Mouse (Mus musculus) midbrain, embryonic 16.5 days (tissue): ENCODE results near the gene Zbtb46. TPM values are rescaled to one million over a fixed set of nuclear protein-coding genes. Genes with fewer than 3 reads are reported as not detected.

ENCODE experiments used
- ATAC-seq: fragments of 200-750 bp; cut with Nextera tagmentation; 2 replicates; pipeline ENCODE4 v1.8.0; 2017; ENCODE audit warnings: moderate TSS enrichment
- H3K27ac ChIP-seq: fragments of 300-500 bp; sonication (generic); 2 replicates; pipeline ENCODE4 v1.5.1; 2014; ENCODE audit warnings: mild to moderate bottlenecking, low read length, mixed read lengths
- H3K27me3 ChIP-seq: fragments of 300-500 bp; sonication (generic); 2 replicates; pipeline ENCODE4 v1.6.1; 2014; ENCODE audit warnings: low read depth, low read length, mixed read lengths; ENCODE audit not compliant: control insufficient read depth, insufficient read depth
- H3K36me3 ChIP-seq: fragments of 300-500 bp; sonication (generic); 2 replicates; pipeline ENCODE4 v1.6.1; 2014; ENCODE audit warnings: mild to moderate bottlenecking, low read length, moderate library complexity, mixed read lengths; ENCODE audit not compliant: control insufficient read depth, insufficient read depth
- H3K4me1 ChIP-seq: fragments of 300-500 bp; sonication (generic); 2 replicates; pipeline ENCODE4 v1.6.1; 2014; ENCODE audit warnings: mild to moderate bottlenecking, low read length, mixed read lengths; ENCODE audit not compliant: control insufficient read depth, insufficient read depth
- H3K4me2 ChIP-seq: fragments of 300-500 bp; sonication (generic); 2 replicates; pipeline ENCODE4 v1.6.1; 2014; ENCODE audit warnings: mild to moderate bottlenecking, low read length, mixed read lengths
- H3K4me3 ChIP-seq: fragments of 300-500 bp; sonication (generic); 2 replicates; pipeline ENCODE4 v1.5.1; 2014; ENCODE audit warnings: low read depth, mild to moderate bottlenecking, low read length, moderate library complexity, mixed read lengths
- H3K9ac ChIP-seq: fragments of 300-500 bp; sonication (generic); 2 replicates; pipeline ENCODE4 v1.6.1; 2014; ENCODE audit warnings: low read depth, low read length, mixed read lengths
- H3K9me3 ChIP-seq: fragments of 300-500 bp; sonication (generic); replicated peaks from 2 replicates; pipeline ENCODE4 v1.6.1; 2014; ENCODE audit warnings: mild to moderate bottlenecking, low read length, mixed read lengths; ENCODE audit not compliant: control insufficient read depth, poor library complexity, severe bottlenecking
- WGBS: fragments of 180-500 bp; shearing (Covaris S2); extraction: QIAGEN DNeasy Blood & Tissue Kit; methylation state at CpG from one replicate; pipeline ENCODE4 v1.1.7; 2014; 5-methylcytosine and 5-hydroxymethylcytosine counted together
- polyA plus RNA-seq: library from polyadenylated mRNA; unstranded; fragments of >200 nt; fragmentation: Nextera tagmentation; extraction: Ambion mirVana; gene quantifications from 2 replicates; pipeline ENCODE4 v1.2.1, GENCODE M21; 2015

The Zbtb46 gene
- polyA plus RNA-seq, 1 experiment from 2014 or later, result 21.6 TPM

- WGBS, result 58% methylated on average over 5 of the region's 5 CpGs
- Histone ChIP-seq H3K27me3 (no peaks in the 10 kb centered on the region), H3K36me3 (no peaks in the 10 kb centered on the region), H3K9me3 (no peaks in the 10 kb centered on the region), H3K27ac (no peak overlapping the region), H3K4me2 (no peak overlapping the region), H3K9ac (no peak overlapping the region), H3K4me1 (no peaks in the 10 kb centered on the region), H3K4me3 (no peak overlapping the region)
- ATAC-seq, result no peak
Observed at GRCm38 (mm10) chr2:181471246-181471645, 12.0 kb upstream of the Zbtb46 start.

GRCm38 (mm10) chr2:181470285-181470684 is 11.1 kb upstream of the Zbtb46 start:
- 82% methylated on average over 2 of the region's 2 CpGs for WGBS
- Histone ChIP-seq H3K9ac (no peak overlapping the region), H3K27me3 (no peaks in the 10 kb centered on the region), H3K4me3 (no peak overlapping the region), H3K9me3 (no peaks in the 10 kb centered on the region), H3K36me3 (no peaks in the 10 kb centered on the region), H3K4me2 (no peak overlapping the region), H3K27ac (no peak overlapping the region), H3K4me1 (no peaks in the 10 kb centered on the region)
- no peak for ATAC-seq

- H3K27me3 ChIP-seq, result peaks cover under 1% of the 10 kb centered on the region
- no peak overlapping the region for H3K4me2 ChIP-seq
- H3K9me3 ChIP-seq, result no peaks in the 10 kb centered on the region
- ATAC-seq, result no peak
- no peak overlapping the region for H3K27ac ChIP-seq
- H3K4me3 ChIP-seq, result no peak overlapping the region
- no peak overlapping the region for H3K9ac ChIP-seq
- no peaks in the 10 kb centered on the region for H3K4me1 ChIP-seq
- H3K36me3 ChIP-seq, result no peaks in the 10 kb centered on the region
- WGBS, result 57% methylated on average over 3 of the region's 3 CpGs
Observed at GRCm38 (mm10) chr2:181465423-181465822, 6.2 kb upstream of the Zbtb46 start.

GRCm38 (mm10) chr2:181463008-181463738 is 3.9 kb upstream of the Zbtb46 start:
- H3K4me2 ChIP-seq, result peak overlapping the region; percentile 32; the same call in 1 of the 2 replicates
- 44% methylated on average over 7 of the region's 7 CpGs for WGBS
- ATAC-seq, result 0 out of 2 replicates have a peak, but pooled peaks have one; percentile 12
- H3K4me3 ChIP-seq, result no peak overlapping the region
- no peak overlapping the region for H3K27ac ChIP-seq
- H3K9me3 ChIP-seq, result no peaks in the 10 kb centered on the region
- no peaks in the 10 kb centered on the region for H3K36me3 ChIP-seq
- H3K27me3 ChIP-seq, result peaks cover 3% of the 10 kb centered on the region
- peaks cover 3% of the 10 kb centered on the region; the same call in 1 of the 2 replicates for H3K4me1 ChIP-seq
- no peak overlapping the region for H3K9ac ChIP-seq

GRCm38 (mm10) chr2:181462604-181463003 is 3.4 kb upstream of the Zbtb46 start:
- H3K9me3 ChIP-seq, result no peaks in the 10 kb centered on the region
- H3K27ac ChIP-seq, result no peak overlapping the region
- no peak for ATAC-seq
- H3K27me3 ChIP-seq, result peaks cover 3% of the 10 kb centered on the region
- H3K36me3 ChIP-seq, result no peaks in the 10 kb centered on the region
- H3K4me3 ChIP-seq, result no peak overlapping the region
- no peak overlapping the region for H3K9ac ChIP-seq
- 94% methylated on average over 1 of the region's 1 CpGs for WGBS
- H3K4me1 ChIP-seq, result peaks cover 8% of the 10 kb centered on the region
- H3K4me2 ChIP-seq, result no peak overlapping the region

GRCm38 (mm10) chr2:181461536-181462100 is 2.4 kb upstream of the Zbtb46 start:
- Histone ChIP-seq H3K27ac (no peak overlapping the region), H3K36me3 (no peaks in the 10 kb centered on the region), H3K27me3 (peaks cover 3% of the 10 kb centered on the region), H3K4me1 (peaks cover 15% of the 10 kb centered on the region), H3K9ac (no peak overlapping the region), H3K4me2 (no peak overlapping the region), H3K9me3 (no peaks in the 10 kb centered on the region), H3K4me3 (no peak overlapping the region)
- no peak for ATAC-seq
- 100% methylated on average over 1 of the region's 1 CpGs for WGBS

GRCm38 (mm10) chr2:181459673-181460621 is 721 bp upstream of the Zbtb46 start:
- peak overlapping the region; percentile 47; the same call in 1 of the 2 replicates for H3K27ac ChIP-seq
- H3K9ac ChIP-seq, result peak overlapping the region; percentile 99
- H3K9me3 ChIP-seq, result no peaks in the 10 kb centered on the region
- H3K36me3 ChIP-seq, result no peaks in the 10 kb centered on the region
- H3K27me3 ChIP-seq, result peaks cover 3% of the 10 kb centered on the region
- H3K4me1 ChIP-seq, result peaks cover 15% of the 10 kb centered on the region
- peak overlapping the region; percentile 97 for H3K4me3 ChIP-seq
- peak; percentile 69 for ATAC-seq
- H3K4me2 ChIP-seq, result peak overlapping the region; percentile 94
- under 1% methylated on average over 67 of the region's 71 CpGs for WGBS

GRCm38 (mm10) chr2:181458411-181459152 is 644 bp downstream of the Zbtb46 start:
- Histone ChIP-seq H3K9me3 (no peaks in the 10 kb centered on the region), H3K27me3 (peaks cover 3% of the 10 kb centered on the region), H3K36me3 (no peaks in the 10 kb centered on the region), H3K4me2 (peak overlapping the region; percentile 94), H3K27ac (peak overlapping the region; percentile 75), H3K4me1 (peaks cover 15% of the 10 kb centered on the region), H3K9ac (peak overlapping the region; percentile 99), H3K4me3 (peak overlapping the region; percentile 97)
- no peak for ATAC-seq
- under 1% methylated on average over 59 of the region's 72 CpGs for WGBS
